Mouse (Mus musculus) Patski (cell line): ENCODE data around the gene Cracr2a. TPM values are rescaled to one million over a fixed set of nuclear protein-coding genes. Genes with fewer than 3 reads are reported as not detected.

Experiments used
- ATAC-seq: fragments of 100-300 bp; one replicate; pipeline ENCODE4 v1.8.0; 2021
- CTCF ChIA-PET: fragments of 350-600 bp; sonication (Branson Sonifier 250); formaldehyde crosslinking; loops from one replicate; lab custom pipeline; 2022; ENCODE audit warnings: inconsistent platforms; lab: Charles Lee
- POLR2A ChIA-PET: fragments of 350-600 bp; sonication (Branson Sonifier 250); formaldehyde crosslinking; loops from one replicate; lab custom pipeline; 2022; ENCODE audit warnings: antibody characterized with exemption, inconsistent platforms; lab: Charles Lee
- DNase-seq: peaks from one replicate; pipeline ENCODE4 v3.0.0-alpha.2; 2011; ENCODE audit warnings: low read depth, low spot score
- H3K27me3 ChIP-seq: fragments of 371-371 bp; one replicate; pipeline ENCODE4 v1.5.1; 2021
- CTCF ChIP-seq: fragments of 100-300 bp; IDR thresholded peaks from one replicate; pipeline ENCODE4 v1.5.1; 2021
- in situ Hi-C: fragments of 300-500 bp; cut with MboI; formaldehyde crosslinking; loops from 3 replicates; pipeline ENCODE4 v1.11.1; 2018; ENCODE audit warnings: low pct_unique_long_range_greater_than_20kb, mixed read lengths
- polyA plus RNA-seq: library from polyadenylated mRNA; unstranded; gene quantifications from one replicate; pipeline ENCODE4 v1.2.3, GENCODE M21; 2021

Cracr2a gene
- polyA plus RNA-seq, 1 experiment from 2014 or later, result not detected

GRCm38 (mm10) chr6:127591467-127591866, 30.3 kb downstream of the Cracr2a start:
- no peak for ATAC-seq
- peaks cover 59% of the 10 kb centered on the region for H3K27me3 ChIP-seq
- TF ChIP-seq CTCF, result no peak
- in situ Hi-C loops, result no loop called here
- ChIA-PET CTCF (no interaction called here), POLR2A (no interaction called here)
- DNase-seq, result no peak

DNA sequence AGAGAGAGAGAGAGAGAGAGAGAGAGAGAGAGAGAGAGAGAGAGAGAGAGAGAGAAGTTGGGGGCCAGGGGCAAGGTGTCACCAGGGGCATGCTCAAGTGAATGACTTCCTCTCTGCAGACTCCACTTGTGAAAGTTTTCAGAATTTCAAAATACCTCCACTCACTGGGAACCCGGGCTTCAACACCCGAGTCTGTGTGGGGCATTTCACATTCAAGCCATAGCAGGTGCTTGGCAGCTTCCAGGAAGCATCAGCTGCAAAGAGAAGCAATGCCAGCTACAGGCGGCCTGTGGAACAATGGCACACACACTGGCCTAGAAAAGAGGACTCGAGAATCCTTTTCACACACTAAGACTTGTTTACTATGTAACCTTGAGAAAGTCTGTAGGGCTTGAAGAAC, 32.3 kb downstream of the Cracr2a start:
- ChIA-PET POLR2A (no interaction called here), CTCF (no interaction called here)
- H3K27me3 ChIP-seq, result peaks cover 54% of the 10 kb centered on the region
- in situ Hi-C loops, result no loop called here
- DNase-seq (no peak), ATAC-seq (no peak)
- TF ChIP-seq CTCF, result no peak

GRCm38 (mm10) chr6:127599280-127599679, 38.1 kb downstream of the Cracr2a start:
- in situ Hi-C loops, result no loop called here
- no peak for DNase-seq

DNA sequence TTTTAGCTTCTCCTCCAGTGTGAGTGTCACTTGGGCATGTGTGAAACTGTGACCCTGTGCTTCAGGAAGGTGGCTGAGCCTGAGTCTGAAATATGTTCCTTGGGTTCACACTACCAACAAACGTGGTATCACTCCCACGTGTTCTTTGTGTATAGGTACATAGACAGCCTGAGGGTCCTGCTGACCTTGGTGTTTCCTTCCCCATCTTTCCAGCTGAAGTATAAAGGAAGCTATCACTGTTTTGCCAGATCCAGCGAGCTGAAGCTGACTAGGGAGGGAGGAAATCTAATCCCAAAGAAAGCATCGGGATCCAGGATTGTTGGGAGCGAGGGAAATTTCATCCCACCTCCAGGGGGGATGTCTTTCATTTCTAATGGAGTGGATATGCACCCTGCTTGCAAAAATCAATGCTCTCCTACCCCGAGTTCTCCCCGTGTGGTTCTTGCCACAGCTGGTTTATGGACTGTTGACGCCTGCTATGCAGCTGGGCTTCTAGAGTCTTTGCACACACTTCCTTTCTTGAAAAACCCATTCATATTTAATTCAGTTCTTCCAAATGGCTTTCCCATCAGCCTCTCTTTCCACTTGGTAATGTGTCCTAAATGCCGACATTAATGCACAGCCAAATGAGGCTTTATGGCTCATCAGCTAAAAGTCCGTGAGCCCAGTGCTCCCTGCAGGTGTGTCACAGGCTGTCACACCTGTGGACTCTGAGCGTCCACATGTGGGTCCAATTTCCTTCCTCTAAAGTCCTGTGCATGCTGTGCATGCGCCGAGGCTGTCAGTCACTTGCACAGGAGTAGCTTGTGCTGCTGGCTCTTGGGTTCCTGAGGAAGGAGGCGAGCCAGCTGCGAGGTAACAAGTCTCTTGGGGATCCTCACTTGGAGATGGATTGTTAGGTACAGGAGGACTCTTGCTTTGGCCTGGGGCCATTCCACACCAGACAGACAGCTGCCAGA, 44.2 kb downstream of the Cracr2a start:
- no peak for ATAC-seq
- DNase-seq, result no peak
- CTCF ChIA-PET, result no interaction called here
- H3K27me3 ChIP-seq, result peaks cover 31% of the 10 kb centered on the region
- POLR2A ChIA-PET, result interaction anchor here (0.6 kb wide), 1 partner anchor 21 kb away, joined by 3 read pairs; no protein-coding TSS in a partner anchor
- TF ChIP-seq CTCF, result no peak
- in situ Hi-C loops, result no loop called here

More at GRCm38 (mm10) chr6:127599280-127599679, 38.1 kb downstream of the Cracr2a start:
- no peak for ATAC-seq
- no peak for TF ChIP-seq CTCF
- ChIA-PET CTCF (no interaction called here), POLR2A (no interaction called here)
- H3K27me3 ChIP-seq, result peaks cover 42% of the 10 kb centered on the region

DNA sequence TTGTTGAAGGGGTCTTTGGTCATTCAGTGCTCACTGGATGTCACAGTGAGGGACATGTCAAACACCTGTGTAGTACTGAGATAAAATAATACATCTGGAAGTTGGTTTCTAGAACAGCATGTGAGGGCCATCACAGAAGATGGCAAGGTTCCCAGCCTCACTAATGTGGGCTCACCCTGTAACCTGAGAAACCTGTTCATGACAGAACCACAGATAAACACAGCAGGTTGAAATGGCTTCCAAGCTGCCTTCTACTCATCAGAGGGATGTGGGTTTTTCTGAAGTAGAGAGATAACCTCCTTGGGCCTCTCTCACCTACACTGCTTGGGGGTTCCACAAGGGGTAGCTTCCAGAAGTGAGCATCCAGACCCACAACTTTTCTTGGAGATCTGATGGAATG, 48.5 kb downstream of the Cracr2a start:
- H3K27me3 ChIP-seq, result peaks cover 32% of the 10 kb centered on the region
- TF ChIP-seq CTCF, result no peak
- DNase-seq, result no peak
- in situ Hi-C loops, result no loop called here
- POLR2A ChIA-PET, result no interaction called here
- ATAC-seq, result no peak
- CTCF ChIA-PET, result no interaction called here

GRCm38 (mm10) chr6:127611216-127611615, 50.1 kb downstream of the Cracr2a start:
- ATAC-seq (no peak), DNase-seq (no peak)
- H3K27me3 ChIP-seq, result peaks cover 21% of the 10 kb centered on the region
- in situ Hi-C loops, result no loop called here
- POLR2A ChIA-PET, result no interaction called here
- no peak for TF ChIP-seq CTCF
- CTCF ChIA-PET, result no interaction called here

GRCm38 (mm10) chr6:127614083-127614984, 53.2 kb downstream of the Cracr2a start:
- in situ Hi-C loops, result no loop called here
- no peak for TF ChIP-seq CTCF
- DNase-seq (no peak), ATAC-seq (no peak)
- ChIA-PET POLR2A (no interaction called here), CTCF (no interaction called here)
- peaks cover 12% of the 10 kb centered on the region for H3K27me3 ChIP-seq

DNA sequence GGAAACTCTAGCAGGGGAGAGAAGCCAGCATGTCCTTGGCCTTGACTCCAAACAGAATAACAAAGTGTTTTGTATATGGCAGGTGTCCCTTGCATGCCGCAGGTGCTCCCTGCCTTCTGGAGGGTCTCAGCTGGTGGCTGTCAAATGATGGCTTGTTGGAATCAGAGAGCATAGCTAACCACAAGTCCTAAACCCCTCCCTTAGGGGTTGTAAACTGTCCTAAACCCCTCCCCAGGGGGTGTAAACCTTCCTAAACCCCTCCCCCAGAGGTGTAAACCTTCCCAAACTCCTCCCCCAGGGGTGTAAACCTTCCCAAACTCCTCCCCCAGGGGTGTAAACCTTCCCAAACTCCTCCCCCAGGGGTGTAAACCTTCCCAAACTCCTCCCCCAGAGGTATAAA, 55.5 kb downstream of the Cracr2a start:
- TF ChIP-seq CTCF, result no peak
- H3K27me3 ChIP-seq, result peaks cover 8% of the 10 kb centered on the region
- ATAC-seq, result no peak
- ChIA-PET POLR2A (no interaction called here), CTCF (no interaction called here)
- DNase-seq, result no peak
- in situ Hi-C loops, result no loop called here

DNA sequence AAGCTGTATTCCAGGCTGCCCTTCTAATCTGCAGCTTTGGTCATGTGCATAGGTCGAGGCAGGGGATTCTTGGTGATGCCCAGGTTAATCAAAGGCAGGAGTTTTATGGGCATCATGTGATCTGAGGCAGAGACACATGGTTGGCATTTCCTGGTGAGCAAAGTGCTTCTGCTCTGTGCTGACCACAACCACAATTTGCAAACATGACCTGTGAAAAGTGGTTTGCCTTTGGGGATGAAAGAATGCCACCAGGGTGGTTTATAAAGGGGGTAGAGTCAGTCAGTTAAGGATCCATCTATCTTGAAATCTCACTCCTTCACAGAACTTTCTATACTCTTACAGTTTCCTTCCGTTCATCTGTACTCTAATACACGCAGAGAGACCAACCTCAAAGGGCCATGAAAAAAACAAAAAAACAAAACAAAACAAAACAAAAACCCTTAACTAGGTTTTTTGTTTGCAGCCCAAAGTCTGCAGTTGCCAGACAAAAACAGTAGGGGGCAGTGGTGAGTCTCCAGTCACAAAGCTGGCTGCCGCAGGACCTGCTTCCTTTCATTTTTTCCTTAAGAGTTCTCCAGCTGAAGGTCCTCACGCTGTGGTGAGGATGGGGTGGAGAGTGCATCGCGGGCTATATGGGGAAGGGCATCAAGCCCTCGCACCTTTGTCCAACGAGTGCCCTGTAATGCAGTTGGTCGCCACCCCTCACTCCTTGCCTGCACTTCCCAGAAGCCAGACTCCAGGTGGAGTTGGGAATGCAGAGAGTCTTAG, 56.3 kb downstream of the Cracr2a start:
- in situ Hi-C loops, result no loop called here
- CTCF ChIA-PET, result no interaction called here
- no peak for ATAC-seq
- DNase-seq, result no peak
- peak; percentile 57 for TF ChIP-seq CTCF
- POLR2A ChIA-PET, result no interaction called here
- H3K27me3 ChIP-seq, result peaks cover 8% of the 10 kb centered on the region

DNA sequence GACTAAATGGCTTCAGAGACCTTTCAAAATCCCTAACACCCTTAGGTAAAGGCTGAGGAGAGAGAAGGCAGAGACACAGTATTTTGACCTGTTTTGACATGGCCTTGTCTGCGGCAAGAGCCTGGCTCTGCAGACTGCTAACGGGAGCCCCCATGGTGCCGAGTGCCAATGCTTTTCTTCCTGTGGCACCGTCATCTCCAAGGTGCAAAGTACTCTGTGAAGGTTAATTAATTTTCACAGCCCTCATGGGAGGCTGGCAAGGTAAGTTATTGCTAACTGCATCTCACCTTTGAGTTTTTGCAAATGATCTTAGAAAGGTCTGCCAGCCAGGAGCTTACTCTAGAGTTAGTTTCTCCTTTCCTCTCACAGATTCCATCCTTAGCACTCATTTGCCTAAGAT, 57.5 kb downstream of the Cracr2a start:
- H3K27me3 ChIP-seq, result no peaks in the 10 kb centered on the region
- CTCF ChIA-PET, result no interaction called here
- no peak for DNase-seq
- in situ Hi-C loops, result no loop called here
- no peak for ATAC-seq
- POLR2A ChIA-PET, result no interaction called here
- no peak for TF ChIP-seq CTCF
